Mouse (Mus musculus) heart, adult 2 months (tissue): ENCODE data around the gene Kcna2. TPM values are rescaled to one million over a fixed set of nuclear protein-coding genes. Genes with fewer than 3 reads are reported as not detected.

ENCODE experiments used
- DNase-seq, 2 experiments: peaks; one replicate each; pipeline ENCODE4 v3.0.0; 2021
- H3K27ac ChIP-seq: fragments of 200-600 bp; 2 replicates; pipeline ENCODE4 v1.8.1; 2022
- H3K27me3 ChIP-seq: fragments of 200-500 bp; 2 replicates; pipeline ENCODE4 v1.6.1; 2012; ENCODE audit warnings: mild to moderate bottlenecking, low read length, inconsistent platforms, mixed read lengths; ENCODE audit not compliant: control insufficient read depth, insufficient read depth
- H3K36me3 ChIP-seq: fragments of 200-500 bp; 2 replicates; pipeline ENCODE4 v1.6.1; 2012; ENCODE audit warnings: low read length, inconsistent platforms; ENCODE audit not compliant: control insufficient read depth, insufficient read depth
- H3K4me1 ChIP-seq: fragments of 200-500 bp; 2 replicates; pipeline ENCODE4 v1.6.1; 2011; ENCODE audit warnings: low read length; ENCODE audit not compliant: control insufficient read depth, insufficient read depth
- H3K4me3 ChIP-seq: fragments of 200-600 bp; 2 replicates; pipeline ENCODE4 v1.8.1; 2022
- H3K79me2 ChIP-seq: fragments of 200-500 bp; replicated peaks from 2 replicates; pipeline ENCODE4 v1.6.1; 2012; ENCODE audit warnings: mild to moderate bottlenecking, inconsistent platforms, low read length, moderate library complexity, mixed read lengths; ENCODE audit not compliant: control insufficient read depth, insufficient read depth
- H3K9ac ChIP-seq: fragments of 200-500 bp; 2 replicates; pipeline ENCODE4 v1.6.1; 2012; ENCODE audit warnings: low read depth, mild to moderate bottlenecking, control low read depth, inconsistent platforms, low read length, mixed read lengths
- CTCF ChIP-seq: fragments of 200-600 bp; IDR thresholded peaks from 2 replicates; pipeline ENCODE4 v1.8.1; 2022; ENCODE audit warnings: antibody characterized with exemption, mild to moderate bottlenecking, moderate library complexity
- EP300 ChIP-seq: fragments of 200-500 bp; IDR thresholded peaks from 2 replicates; pipeline ENCODE4 v1.6.1; 2011; ENCODE audit warnings: low read depth, low read length, control low read depth; ENCODE audit not compliant: insufficient read depth
- POLR2A ChIP-seq: fragments of 200-500 bp; IDR thresholded peaks from 2 replicates; pipeline ENCODE4 v1.6.1; 2011; ENCODE audit warnings: mild to moderate bottlenecking, low read depth, low read length, control low read depth; ENCODE audit not compliant: insufficient read depth
- WGBS: fragments of 180-500 bp; shearing (Covaris S2); methylation state at CpG from one replicate; pipeline ENCODE4 v1.1.7; 2018; 5-methylcytosine and 5-hydroxymethylcytosine counted together
- intact Hi-C: fragments of 180-260 bp; cut with DNase I; formaldehyde crosslinking; loops from one replicate; pipeline ENCODE4 v1.15.1; 2025
- long read RNA-seq: library from polyadenylated mRNA; stranded (forward); transcript quantifications from one replicate; pipeline ENCODE4 v2.0.0, GENCODE M21; 2021
- polyA plus RNA-seq: library from polyadenylated mRNA; depleted of rRNA; stranded (reverse); fragments of >200 nt; gene quantifications from 2 replicates; pipeline ENCODE4 v1.2.3, GENCODE M21; 2012; rRNA removed
- total RNA-seq, 2 experiments: library from RNA; stranded (reverse); gene quantifications; 2 replicates each; pipeline ENCODE4 v1.2.3; 2021

Gene Kcna2
- 1 to 10 TPM; 1.0 to 1.6 TPM for total RNA-seq
- 1.1 and 1.6 TPM in 2 replicates for polyA plus RNA-seq
- long read RNA-seq = 0 reads

GRCm38 (mm10) chr3:107100811-107101455 is at the start of gene Kcna2:
Gene Kcna2, plus strand, starts transcription at chr3:107101146.
- DNase-seq = no peak
- no peak for TF ChIP-seq EP300
- TF ChIP-seq CTCF = no peak
- TF ChIP-seq POLR2A = no peak
- peak within 1 kb of the TSS; percentile 38 for H3K4me3 ChIP-seq
- intact Hi-C loops = no loop called here
- no peaks in the 10 kb centered on the region for H3K4me1 ChIP-seq
- WGBS = 8% methylated on average over 16 of the region's 16 CpGs
- H3K27ac ChIP-seq = no peak within 1 kb of the TSS
- no peaks in the 10 kb centered on the region for H3K36me3 ChIP-seq
- peaks cover 8% of the 10 kb centered on the region for H3K27me3 ChIP-seq
- no peak within 1 kb of the TSS for H3K9ac ChIP-seq
- no peaks in the 10 kb centered on the region for H3K79me2 ChIP-seq

DNA sequence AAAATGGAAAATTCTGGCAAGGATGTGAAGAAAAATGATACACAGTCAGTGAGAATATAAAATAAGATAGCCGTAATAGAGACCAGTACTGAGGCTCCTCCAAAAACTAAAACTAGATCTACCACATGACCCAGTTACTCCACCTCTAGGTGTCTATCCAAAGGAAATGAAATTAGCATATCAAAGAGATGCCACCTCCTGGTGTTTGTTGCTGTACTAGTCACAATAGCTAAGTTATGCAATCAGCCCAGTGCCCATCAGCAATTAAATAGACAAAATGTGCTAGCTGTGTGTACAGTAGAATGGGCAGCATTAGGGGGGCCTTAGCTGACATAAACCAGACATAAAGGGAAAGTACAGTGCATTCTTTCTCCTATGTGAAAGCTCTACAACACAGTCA is 39.5 kb upstream of the Kcna2 start:
- H3K27me3 ChIP-seq = no peaks in the 10 kb centered on the region
- H3K36me3 ChIP-seq = no peaks in the 10 kb centered on the region
- TF ChIP-seq POLR2A = no peak
- TF ChIP-seq CTCF = no peak
- TF ChIP-seq EP300 = no peak
- WGBS = 90% methylated on average over 1 of the region's 1 CpGs
- H3K79me2 ChIP-seq = no peaks in the 10 kb centered on the region
- H3K4me1 ChIP-seq = no peaks in the 10 kb centered on the region
- no peak overlapping the region for H3K9ac ChIP-seq
- H3K4me3 ChIP-seq = no peak overlapping the region
- intact Hi-C loops = no loop called here
- DNase-seq = no peak
- H3K27ac ChIP-seq = no peak overlapping the region

GRCm38 (mm10) chr3:107062771-107063170 is 38.2 kb upstream of the Kcna2 start:
- TF ChIP-seq CTCF (no peak), EP300 (no peak), POLR2A (no peak)
- Histone ChIP-seq H3K27me3 (no peaks in the 10 kb centered on the region), H3K27ac (no peak overlapping the region), H3K9ac (no peak overlapping the region), H3K36me3 (no peaks in the 10 kb centered on the region), H3K79me2 (no peaks in the 10 kb centered on the region), H3K4me1 (no peaks in the 10 kb centered on the region), H3K4me3 (no peak overlapping the region)
- intact Hi-C loops = no loop called here
- no peak for DNase-seq
- 38% methylated on average over 1 of the region's 1 CpGs for WGBS

DNA sequence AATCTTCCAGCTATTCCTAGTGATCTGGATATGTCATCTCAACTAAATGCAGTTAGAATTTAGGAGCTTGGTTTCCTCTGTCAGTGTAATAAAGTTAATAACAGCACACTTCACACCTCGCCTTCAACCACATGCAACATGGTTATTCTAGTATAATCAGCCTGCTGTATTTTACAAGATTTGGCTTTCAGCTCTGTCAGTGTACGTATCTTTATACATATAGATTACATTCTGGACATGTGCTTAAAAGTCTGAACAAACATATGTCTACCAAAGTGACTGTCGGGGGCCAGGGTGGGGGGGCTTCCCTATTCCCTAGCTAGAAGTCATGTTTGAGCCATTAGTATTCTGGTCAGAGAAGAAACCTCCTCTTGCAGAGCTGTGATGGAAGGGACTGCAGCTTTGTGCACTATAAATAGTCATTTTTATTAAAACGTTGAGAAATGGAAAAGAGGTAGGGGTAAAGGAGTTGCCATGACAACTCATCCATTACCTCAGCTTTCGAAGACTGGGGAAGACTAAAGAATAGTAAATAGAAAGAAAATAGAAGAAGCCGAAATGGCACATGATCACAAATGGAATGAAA is 35.3 kb upstream of the Kcna2 start:
- intact Hi-C loops = no loop called here
- no peaks in the 10 kb centered on the region for H3K36me3 ChIP-seq
- TF ChIP-seq CTCF (no peak), POLR2A (no peak), EP300 (no peak)
- H3K27ac ChIP-seq = no peak overlapping the region
- H3K4me1 ChIP-seq = no peaks in the 10 kb centered on the region
- no peak for DNase-seq
- H3K9ac ChIP-seq = no peak overlapping the region
- H3K79me2 ChIP-seq = no peaks in the 10 kb centered on the region
- no peak overlapping the region for H3K4me3 ChIP-seq
- H3K27me3 ChIP-seq = no peaks in the 10 kb centered on the region
- 71% methylated on average over 6 of the region's 6 CpGs for WGBS

DNA sequence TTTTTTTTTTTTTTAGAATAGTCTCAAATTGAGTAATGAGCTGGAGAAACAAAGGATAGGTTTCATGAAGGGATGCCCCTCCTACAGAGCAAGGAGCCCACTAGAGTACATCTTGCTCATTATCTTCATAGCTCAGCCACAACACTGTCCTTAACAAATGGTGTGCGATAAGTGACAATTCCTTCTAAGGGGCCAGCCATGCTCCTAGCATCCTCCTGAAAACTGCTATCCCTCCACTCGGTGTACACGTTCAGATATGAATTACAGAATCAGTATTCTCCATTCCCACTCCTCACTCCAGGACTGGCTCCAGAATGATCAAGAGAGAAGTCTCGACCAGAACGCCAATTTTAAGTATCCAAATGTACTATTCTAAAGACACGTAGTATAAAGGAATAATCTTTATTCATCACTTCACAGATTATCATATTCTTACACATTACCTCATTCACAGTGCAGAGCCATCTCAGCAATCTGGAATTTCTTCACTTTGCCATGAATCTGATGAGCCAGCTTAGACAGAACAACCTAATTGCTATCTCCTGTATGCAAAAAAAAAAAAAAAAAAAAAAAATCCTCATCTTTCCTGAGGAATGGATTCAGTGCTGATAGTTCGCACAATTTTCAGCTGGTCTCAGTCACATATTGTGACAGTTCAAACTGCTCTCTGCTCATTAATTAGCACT is 34.6 kb upstream of the Kcna2 start:
- no peaks in the 10 kb centered on the region for H3K79me2 ChIP-seq
- intact Hi-C loops = no loop called here
- no peak overlapping the region for H3K9ac ChIP-seq
- DNase-seq = no peak
- no peak overlapping the region for H3K4me3 ChIP-seq
- 68% methylated on average over 7 of the region's 7 CpGs for WGBS
- H3K27ac ChIP-seq = no peak overlapping the region
- H3K36me3 ChIP-seq = no peaks in the 10 kb centered on the region
- no peaks in the 10 kb centered on the region for H3K27me3 ChIP-seq
- H3K4me1 ChIP-seq = no peaks in the 10 kb centered on the region
- no peak for TF ChIP-seq CTCF

- Histone ChIP-seq H3K4me1 (no peaks in the 10 kb centered on the region), H3K79me2 (no peaks in the 10 kb centered on the region), H3K4me3 (no peak overlapping the region), H3K36me3 (no peaks in the 10 kb centered on the region), H3K27ac (no peak overlapping the region), H3K9ac (no peak overlapping the region), H3K27me3 (no peaks in the 10 kb centered on the region)
- intact Hi-C loops = no loop called here
- WGBS = 43% methylated on average over 6 of the region's 6 CpGs
- no peak for TF ChIP-seq EP300
- no peak for TF ChIP-seq POLR2A
- no peak for TF ChIP-seq CTCF
- no peak for DNase-seq
Observed at GRCm38 (mm10) chr3:107067245-107067644, 33.7 kb upstream of the Kcna2 start.
